Mouse (Mus musculus): ENCODE measurements around the gene Ppp3ca.

DNA sequence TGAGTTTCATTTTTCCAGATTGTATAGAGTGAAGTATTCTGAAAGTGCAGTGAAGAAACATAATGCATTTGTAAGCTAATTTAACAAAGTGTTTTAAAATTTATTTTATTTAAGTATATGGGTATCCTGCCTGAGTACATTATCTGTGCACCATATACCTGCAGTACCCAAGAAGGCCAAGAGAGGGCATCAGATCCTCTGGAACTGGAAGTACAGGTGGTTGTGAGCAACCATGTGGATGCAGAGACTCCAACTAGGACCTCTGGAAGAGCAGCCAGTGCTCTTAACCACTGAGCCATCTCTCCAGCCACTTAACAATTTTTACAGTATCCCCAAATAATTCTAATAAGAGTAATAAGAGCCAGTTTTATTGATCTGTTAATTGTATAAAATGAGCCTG, 225.6 kb downstream of the Ppp3ca start:
- no peak for TF ChIP-seq MYC (IDR thresholded peaks at IDR 0.05; ENCODE audit: low read depth, low read length)
- no peak for TF ChIP-seq JUND (IDR thresholded peaks at IDR 0.05; ENCODE audit: low read depth, low read length)
- TF ChIP-seq SMC3 (IDR thresholded peaks at IDR 0.05; ENCODE audit: low read depth, low read length): peak; percentile 68
- peak; percentile 53 to 69 (median 57) for TF ChIP-seq CTCF (IDR thresholded peaks at IDR 0.05 in 2 of 3, conservative IDR thresholded peaks at IDR 0.05 in 1 of 3; ENCODE audit: control insufficient read depth in 1 of 3, insufficient read depth in 1 of 3, low read depth in 2 of 3, low read length in 3 of 3, poor library complexity in 1 of 3, severe bottlenecking in 1 of 3)
- TF ChIP-seq MAZ (IDR thresholded peaks at IDR 0.05; ENCODE audit: low read depth, low read length): no peak
- TF ChIP-seq USF2 (IDR thresholded peaks at IDR 0.05; ENCODE audit: borderline replicate concordance in 1 of 2, insufficient read depth in 1 of 2, low read depth in 1 of 2, low read length in 2 of 2): no peak

Measured in MEL (cell line).